Mouse (Mus musculus): ENCODE results near the gene Lrrc10b.

DNA sequence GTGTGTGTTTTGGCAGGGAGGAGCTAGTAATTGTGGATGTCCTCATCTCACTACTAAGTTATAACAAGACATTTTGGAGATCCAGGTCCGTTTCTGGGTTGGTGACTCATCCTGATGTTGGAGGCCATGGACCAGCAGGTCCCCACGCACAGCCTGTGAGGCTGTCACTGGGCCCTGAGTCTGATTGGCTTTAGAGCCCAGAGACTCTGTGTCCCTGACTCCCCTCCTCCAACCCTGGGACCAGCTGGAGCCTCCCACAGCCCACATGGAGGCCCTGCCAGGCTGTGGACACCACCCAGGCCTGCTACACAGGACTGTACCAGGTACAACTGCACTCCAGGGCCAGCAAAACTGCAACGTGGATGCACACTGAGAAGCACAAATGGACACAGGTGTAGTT lies 15.7 kb upstream of the Lrrc10b start:
- TF ChIP-seq GATA1 (IDR thresholded peaks at IDR 0.05; ENCODE audit: low read length) (no peak), TAL1 (IDR thresholded peaks at IDR 0.05; ENCODE audit: low read length) (no peak)

Data from erythroblast, embryonic 14.5 days (primary cell).